Mouse (Mus musculus): ENCODE measurements at regions not wholly inside any gene's neighbourhood (a gene's known extent, or its start where the extent isn't known, plus 50 kb on each side); places are given as distances from the start of the nearest gene placed in this dataset.

DNA sequence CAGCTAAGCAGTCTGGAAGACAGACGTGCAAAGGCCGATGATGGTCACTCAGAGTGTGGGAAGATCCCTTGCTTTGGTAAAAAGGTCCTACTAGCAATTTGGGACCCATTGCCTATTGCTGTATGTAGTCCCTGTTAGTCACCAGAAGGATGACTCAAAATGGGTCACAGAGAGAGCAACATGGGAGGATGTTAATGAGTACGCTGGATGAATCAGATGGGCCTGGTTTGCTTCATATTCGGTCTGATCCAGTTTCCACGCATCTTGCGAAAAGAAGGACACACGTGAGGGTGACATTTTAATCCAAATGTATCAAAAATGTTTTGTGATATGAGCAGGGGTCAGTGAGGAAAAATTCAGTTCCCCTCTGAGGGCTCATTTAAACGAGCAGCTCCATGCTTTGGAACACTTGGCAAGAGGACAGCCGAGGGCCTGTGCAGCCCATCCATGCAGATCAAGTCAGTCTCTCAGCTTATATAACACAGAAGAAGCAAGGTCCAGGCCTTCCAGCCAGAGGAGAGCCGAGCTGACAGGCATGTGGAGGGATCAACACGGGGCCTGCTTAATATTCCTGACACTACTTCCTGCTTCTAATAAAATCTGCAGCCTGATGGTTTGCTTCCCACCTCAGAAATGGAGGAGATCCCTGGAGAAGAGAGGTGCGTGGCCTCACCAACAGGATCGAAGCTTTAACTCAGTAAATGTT, 579.2 kb upstream of the Gm26657 start:
- H3K27ac ChIP-seq, result no peak overlapping the region
- 50% methylated on average over 13 of the region's 13 CpGs for WGBS
- no peak overlapping the region for H3K4me3 ChIP-seq (ENCODE audit: low read length)
- TF ChIP-seq CTCF (IDR thresholded peaks at IDR 0.05; ENCODE audit: low read depth), result no peak
- no peaks in the 10 kb centered on the region for H3K9me3 ChIP-seq (ENCODE audit: low read length)
- no peaks in the 10 kb centered on the region for H3K27me3 ChIP-seq (ENCODE audit: insufficient read depth, low read length)
- H3K4me1 ChIP-seq (ENCODE audit: insufficient read depth, low read length), result no peaks in the 10 kb centered on the region
- peak; percentile 59 for ATAC-seq
- DNase-seq (ENCODE audit: low spot score), result peak; percentile 8
- no peak overlapping the region for H3K4me2 ChIP-seq (ENCODE audit: low read depth, low read length)
- H3K36me3 ChIP-seq (ENCODE audit: insufficient read depth, low read length), result no peaks in the 10 kb centered on the region
- H3K9ac ChIP-seq (replicated peaks; ENCODE audit: low read length), result no peak overlapping the region

DNA sequence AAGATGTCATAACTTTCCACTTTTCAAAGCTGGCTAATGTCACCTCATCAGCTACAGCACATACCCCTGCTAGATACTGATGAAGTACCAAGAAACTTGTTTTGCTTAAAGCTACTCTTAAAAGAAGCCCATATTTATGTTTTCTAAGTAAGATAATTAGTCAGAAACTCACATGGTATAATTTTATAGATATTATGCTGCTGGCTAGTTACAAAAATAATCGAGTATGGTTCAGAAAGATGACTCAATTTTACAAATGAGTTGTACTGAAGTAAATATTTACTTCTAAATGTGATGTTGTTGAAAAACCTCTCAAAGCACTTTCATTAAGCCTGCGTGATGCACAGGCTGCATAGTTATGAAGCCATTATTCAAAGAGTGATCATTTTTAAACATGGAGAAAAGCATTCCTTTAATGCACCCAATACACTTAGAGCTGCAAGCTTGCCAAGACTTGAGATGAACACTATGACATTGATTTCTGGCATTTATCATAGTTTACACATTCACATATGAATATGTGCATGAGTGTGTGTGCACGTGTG, 582.3 kb upstream of the Gm26657 start:
- DNase-seq (ENCODE audit: low spot score) (no peak), ATAC-seq (no peak)
- Histone ChIP-seq H3K4me1 (ENCODE audit: insufficient read depth, low read length) (no peaks in the 10 kb centered on the region), H3K9me3 (ENCODE audit: low read length) (no peaks in the 10 kb centered on the region), H3K4me2 (ENCODE audit: low read depth, low read length) (no peak overlapping the region), H3K27me3 (ENCODE audit: insufficient read depth, low read length) (no peaks in the 10 kb centered on the region), H3K9ac (replicated peaks; ENCODE audit: low read length) (no peak overlapping the region), H3K4me3 (ENCODE audit: low read length) (no peak overlapping the region), H3K27ac (no peak overlapping the region), H3K36me3 (ENCODE audit: insufficient read depth, low read length) (no peaks in the 10 kb centered on the region)
- no peak for TF ChIP-seq CTCF (IDR thresholded peaks at IDR 0.05; ENCODE audit: low read depth)
- 88% methylated on average over 3 of the region's 3 CpGs for WGBS

DNA sequence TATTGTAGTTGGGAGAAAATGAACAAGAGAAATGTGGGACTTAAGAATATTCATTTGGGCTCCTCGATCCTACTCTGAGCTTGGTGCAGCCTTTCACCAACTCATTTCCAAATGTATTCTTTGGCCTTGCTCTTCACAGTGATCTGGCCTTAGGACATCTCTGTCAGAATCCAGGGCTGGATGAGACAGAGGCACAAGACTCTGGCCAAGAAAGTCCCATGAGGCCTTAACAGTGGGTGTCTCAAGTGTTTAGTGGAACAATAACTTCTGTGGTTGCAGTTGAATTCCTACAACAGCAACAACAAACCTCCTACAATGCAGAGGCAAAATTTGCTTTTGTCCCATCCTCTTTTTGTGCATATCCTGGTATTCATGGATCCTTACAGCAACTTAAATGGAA, 589.2 kb upstream of the Gm26657 start:
- Histone ChIP-seq H3K9ac (replicated peaks; ENCODE audit: low read length) (no peak overlapping the region), H3K27ac (no peak overlapping the region), H3K27me3 (ENCODE audit: insufficient read depth, low read length) (no peaks in the 10 kb centered on the region), H3K4me1 (ENCODE audit: insufficient read depth, low read length) (no peaks in the 10 kb centered on the region), H3K4me2 (ENCODE audit: low read depth, low read length) (no peak overlapping the region), H3K9me3 (ENCODE audit: low read length) (no peaks in the 10 kb centered on the region), H3K36me3 (ENCODE audit: insufficient read depth, low read length) (no peaks in the 10 kb centered on the region), H3K4me3 (ENCODE audit: low read length) (no peak overlapping the region)
- DNase-seq (ENCODE audit: low spot score) (no peak), ATAC-seq (no peak)
- no peak for TF ChIP-seq CTCF (IDR thresholded peaks at IDR 0.05; ENCODE audit: low read depth)
- WGBS, result 100% methylated on average over 1 of the region's 1 CpGs

DNA sequence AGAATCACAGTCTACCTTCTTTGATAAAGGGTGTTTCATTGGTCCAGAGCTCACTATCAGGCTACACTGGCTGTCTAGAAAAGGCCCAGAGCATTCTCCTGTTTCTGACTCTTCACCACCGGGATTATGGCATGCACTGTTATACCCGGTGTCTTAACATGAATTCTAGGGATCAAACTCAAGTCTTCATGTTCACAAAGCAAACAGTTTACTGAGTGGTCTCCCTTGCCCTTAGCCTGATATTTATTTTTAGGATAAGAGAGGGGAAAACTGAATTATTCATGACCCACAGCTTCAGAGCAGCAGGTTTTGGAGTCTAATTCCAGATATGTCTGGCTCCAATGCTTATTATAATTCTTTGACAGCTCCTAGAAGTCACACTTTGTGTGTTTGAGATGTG, 596.0 kb upstream of the Gm26657 start:
- no peaks in the 10 kb centered on the region for H3K9me3 ChIP-seq (ENCODE audit: low read length)
- no peak for ATAC-seq
- no peak for TF ChIP-seq CTCF (IDR thresholded peaks at IDR 0.05; ENCODE audit: low read depth)
- no peaks in the 10 kb centered on the region; the same call in 1 of the 2 replicates for H3K4me1 ChIP-seq (ENCODE audit: insufficient read depth, low read length)
- H3K4me2 ChIP-seq (ENCODE audit: low read depth, low read length), result no peak overlapping the region
- H3K4me3 ChIP-seq (ENCODE audit: low read length), result no peak overlapping the region
- no peak for DNase-seq (ENCODE audit: low spot score)
- no peaks in the 10 kb centered on the region for H3K36me3 ChIP-seq (ENCODE audit: insufficient read depth, low read length)
- 83% methylated on average over 2 of the region's 2 CpGs for WGBS
- no peak overlapping the region for H3K27ac ChIP-seq
- H3K9ac ChIP-seq (replicated peaks; ENCODE audit: low read length), result no peak overlapping the region
- H3K27me3 ChIP-seq (ENCODE audit: insufficient read depth, low read length), result no peaks in the 10 kb centered on the region

DNA sequence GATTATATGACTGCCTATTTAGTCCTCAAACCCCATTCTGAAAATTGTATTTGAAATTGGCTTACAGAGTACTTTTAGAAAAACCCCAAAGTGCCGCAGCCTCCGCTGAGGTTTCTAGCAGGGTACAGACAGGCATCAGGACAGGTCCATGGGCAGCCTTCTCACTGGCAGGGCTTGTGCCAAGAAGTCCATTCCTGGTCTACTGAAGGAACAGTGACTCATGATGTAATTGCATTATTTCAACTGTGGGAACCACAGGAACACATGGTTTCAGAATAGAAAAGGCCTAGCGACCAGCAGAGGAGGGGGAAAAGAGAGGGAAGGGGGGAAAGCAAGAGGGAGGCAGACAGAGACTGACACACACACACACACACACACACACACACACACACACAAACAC, 603.0 kb upstream of the Gm26657 start:
- no peak for DNase-seq (ENCODE audit: low spot score)
- 64% methylated on average over 3 of the region's 3 CpGs for WGBS

DNA sequence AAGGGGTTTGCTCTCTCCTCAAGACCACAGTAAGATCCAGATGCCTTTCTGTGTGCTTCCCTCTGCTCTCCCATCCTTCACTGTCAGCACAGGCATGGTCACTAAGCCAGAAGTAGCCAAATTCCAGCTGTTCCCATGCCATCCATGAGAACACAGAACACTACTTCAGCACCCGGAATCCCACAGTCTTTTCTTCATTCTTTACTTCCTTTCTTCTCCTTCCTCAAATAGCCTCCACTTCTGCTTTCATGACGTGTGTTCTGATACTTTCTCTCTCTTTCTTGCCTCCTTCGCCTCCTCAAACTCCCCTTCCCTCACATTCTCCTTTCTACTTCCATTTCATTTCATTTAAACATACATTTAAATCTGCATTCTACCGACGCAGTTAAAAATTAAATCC, 602.1 kb upstream of the Klf4 start:
- ATAC-seq, result no peak
- H3K9ac ChIP-seq (replicated peaks; ENCODE audit: low read length), result no peak overlapping the region
- TF ChIP-seq CTCF (IDR thresholded peaks at IDR 0.05; ENCODE audit: low read depth), result no peak
- no peak overlapping the region for H3K4me2 ChIP-seq (ENCODE audit: low read depth, low read length)
- no peaks in the 10 kb centered on the region for H3K27me3 ChIP-seq (ENCODE audit: insufficient read depth, low read length)
- no peaks in the 10 kb centered on the region for H3K9me3 ChIP-seq (ENCODE audit: low read length)
- H3K36me3 ChIP-seq (ENCODE audit: insufficient read depth, low read length), result no peaks in the 10 kb centered on the region
- no peak for DNase-seq (ENCODE audit: low spot score)
- H3K4me3 ChIP-seq (ENCODE audit: low read length), result no peak overlapping the region
- H3K27ac ChIP-seq, result no peak overlapping the region
- H3K4me1 ChIP-seq (ENCODE audit: insufficient read depth, low read length), result no peaks in the 10 kb centered on the region; the same call in 1 of the 2 replicates
- 91% methylated on average over 5 of the region's 5 CpGs for WGBS

More for the DNA sequence above, 603.0 kb upstream of the Gm26657 start:
- H3K27ac ChIP-seq, result no peak overlapping the region
- H3K4me2 ChIP-seq (ENCODE audit: low read depth, low read length), result no peak overlapping the region
- no peaks in the 10 kb centered on the region; the same call in 1 of the 2 replicates for H3K4me1 ChIP-seq (ENCODE audit: insufficient read depth, low read length)
- no peaks in the 10 kb centered on the region for H3K36me3 ChIP-seq (ENCODE audit: insufficient read depth, low read length)
- no peak overlapping the region for H3K9ac ChIP-seq (replicated peaks; ENCODE audit: low read length)
- H3K9me3 ChIP-seq (ENCODE audit: low read length), result no peaks in the 10 kb centered on the region
- no peak for TF ChIP-seq CTCF (IDR thresholded peaks at IDR 0.05; ENCODE audit: low read depth)
- no peaks in the 10 kb centered on the region for H3K27me3 ChIP-seq (ENCODE audit: insufficient read depth, low read length)
- H3K4me3 ChIP-seq (ENCODE audit: low read length), result no peak overlapping the region
- ATAC-seq, result no peak

Measured in hindbrain, postnatal 0 days (tissue).